Mouse (Mus musculus) ES-E14 (cell line): ENCODE data around the gene Gpnmb. TPM values are rescaled to one million over a fixed set of nuclear protein-coding genes. Genes with fewer than 3 reads are reported as not detected.

Source experiments
- DNase-seq: peaks from one replicate; pipeline ENCODE4 v3.0.0-alpha.2; 2013; ENCODE audit warnings: low read depth, low spot score
- H3K27ac ChIP-seq: 2 replicates; pipeline ENCODE4 v1.5.1; 2012; ENCODE audit warnings: low read depth, mild to moderate bottlenecking, low read length, moderate library complexity, mixed read lengths; ENCODE audit not compliant: poor library complexity, insufficient read depth, severe bottlenecking
- H3K36me3 ChIP-seq: 2 replicates; pipeline ENCODE4 v1.6.1; 2012; ENCODE audit warnings: mild to moderate bottlenecking, low read length, moderate library complexity, mixed read lengths; ENCODE audit not compliant: control insufficient read depth, poor library complexity, insufficient read depth, severe bottlenecking
- H3K4me1 ChIP-seq, 2 experiments: fragments of 150-350 bp in 1 of 2; sonication (generic) in 1 of 2; 2 replicates each; pipeline ENCODE4 v1.6.1; 2012; ENCODE audit warnings: low read length in 2 of 2, mild to moderate bottlenecking in 1 of 2, mixed read lengths in 1 of 2; ENCODE audit not compliant: control insufficient read depth in 2 of 2, insufficient read depth in 2 of 2, poor library complexity in 1 of 2
- H3K4me3 ChIP-seq, 2 experiments: fragments of 150-350 bp in 1 of 2; sonication (generic) in 1 of 2; 2 replicates each; pipeline ENCODE4 v1.5.1; 2012; ENCODE audit warnings: low read length in 2 of 2, low read depth in 1 of 2, mild to moderate bottlenecking in 1 of 2, mixed read lengths in 1 of 2; ENCODE audit not compliant: insufficient read depth in 1 of 2, poor library complexity in 1 of 2, severe bottlenecking in 1 of 2
- H3K9ac ChIP-seq: 2 replicates; pipeline ENCODE4 v1.6.1; 2012; ENCODE audit warnings: low read depth, mild to moderate bottlenecking, low read length, mixed read lengths; ENCODE audit not compliant: poor library complexity, insufficient read depth, severe bottlenecking
- H3K9me3 ChIP-seq: fragments of 150-350 bp; sonication (generic); 2 replicates; pipeline ENCODE4 v1.6.1; 2012; ENCODE audit warnings: low read depth, mild to moderate bottlenecking, low read length; ENCODE audit not compliant: control insufficient read depth, insufficient read depth
- CHD2 ChIP-seq: IDR thresholded peaks from 2 replicates; pipeline ENCODE4 v1.6.1; 2014; ENCODE audit warnings: mild to moderate bottlenecking, low read depth, low read length, inconsistent platforms
- HCFC1 ChIP-seq: IDR thresholded peaks from 2 replicates; pipeline ENCODE4 v1.6.1; 2012; ENCODE audit warnings: low read length, inconsistent platforms, borderline replicate concordance; ENCODE audit not compliant: insufficient read depth
- MAFK ChIP-seq: IDR thresholded peaks from 2 replicates; pipeline ENCODE4 v1.6.1; 2014; ENCODE audit warnings: mild to moderate bottlenecking, low read depth, low read length, inconsistent platforms; ENCODE audit not compliant: insufficient read depth
- ZC3H11A ChIP-seq: IDR thresholded peaks from 2 replicates; pipeline ENCODE4 v1.6.1; 2012; ENCODE audit warnings: low read depth, mild to moderate bottlenecking, inconsistent platforms, low read length, borderline replicate concordance
- ZNF384 ChIP-seq: IDR thresholded peaks from 2 replicates; pipeline ENCODE4 v1.6.1; 2012; ENCODE audit warnings: low read depth, low read length, inconsistent platforms
- in situ Hi-C, 2 experiments: fragments of 600-800 bp; cut with MboI; formaldehyde crosslinking; loops; one replicate each; pipeline ENCODE4 v1.15.1; 2025; ENCODE audit warnings: low sequenced_read_pairs in 2 of 2, inconsistent platforms in 1 of 2; ENCODE audit not compliant: unreplicated experiment in 2 of 2
- total RNA-seq: library from RNA; depleted of rRNA; stranded (reverse); fragments of 300-350 nt; gene quantifications from 2 replicates; pipeline ENCODE4 v1.2.3, GENCODE M21; 2012

Gene Gpnmb
- total RNA-seq, 1 experiment, result 0.89 TPM

DNA sequence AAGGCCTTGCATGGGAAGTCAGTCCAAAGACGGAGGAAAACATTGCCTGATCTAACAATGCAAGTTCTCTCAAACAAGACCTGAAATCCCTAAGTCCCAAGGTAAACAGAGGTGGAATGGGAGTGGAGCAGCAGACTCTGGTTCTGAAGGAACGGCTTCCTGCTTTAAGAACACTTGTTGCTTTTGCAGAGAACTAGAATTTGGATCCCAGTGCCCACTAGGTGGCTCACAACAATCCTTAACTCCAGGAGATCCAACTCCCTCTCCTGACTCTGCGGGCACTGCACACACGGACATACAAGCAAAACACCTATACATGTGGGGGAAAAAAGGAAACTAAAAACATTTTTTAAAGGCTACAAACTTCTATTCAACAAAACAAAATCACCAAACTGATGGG lies 33.0 kb upstream of the Gpnmb start:
- no peak for DNase-seq
- Histone ChIP-seq H3K9me3 (no peaks in the 10 kb centered on the region), H3K27ac (no peak overlapping the region), H3K9ac (no peak overlapping the region), H3K4me3 (no peak overlapping the region), H3K4me1 (peaks cover 0 to under 1% of the 10 kb centered on the region in 2 experiments; a peak in 1 of 4 replicates), H3K36me3 (no peaks in the 10 kb centered on the region)
- in situ Hi-C loops, result no loop called here
- no peak for TF ChIP-seq ZNF384
- TF ChIP-seq CHD2, result no peak
- TF ChIP-seq ZC3H11A, result no peak
- TF ChIP-seq MAFK, result no peak
- no peak for TF ChIP-seq HCFC1

DNA sequence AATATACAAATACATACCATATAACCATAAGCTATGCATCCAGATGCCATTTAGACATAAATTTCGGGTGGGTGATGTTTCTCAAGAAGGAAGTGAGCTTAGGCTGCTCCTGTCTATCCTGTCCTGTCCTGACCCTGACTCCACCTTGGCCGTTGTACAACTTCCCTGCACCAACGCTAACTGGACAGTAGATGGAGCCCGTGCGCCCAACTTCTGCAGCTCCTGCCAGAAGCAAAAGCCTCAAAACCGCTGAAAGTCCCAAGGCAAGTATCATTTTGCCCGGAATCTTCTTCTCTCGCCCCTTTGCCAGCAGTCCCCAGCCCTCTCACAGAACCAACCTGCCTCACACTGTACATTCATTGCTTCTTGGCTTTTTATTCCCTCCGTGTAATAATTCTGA lies 28.4 kb upstream of the Gpnmb start:
- Histone ChIP-seq H3K9ac (no peak overlapping the region), H3K36me3 (no peaks in the 10 kb centered on the region)

DNA sequence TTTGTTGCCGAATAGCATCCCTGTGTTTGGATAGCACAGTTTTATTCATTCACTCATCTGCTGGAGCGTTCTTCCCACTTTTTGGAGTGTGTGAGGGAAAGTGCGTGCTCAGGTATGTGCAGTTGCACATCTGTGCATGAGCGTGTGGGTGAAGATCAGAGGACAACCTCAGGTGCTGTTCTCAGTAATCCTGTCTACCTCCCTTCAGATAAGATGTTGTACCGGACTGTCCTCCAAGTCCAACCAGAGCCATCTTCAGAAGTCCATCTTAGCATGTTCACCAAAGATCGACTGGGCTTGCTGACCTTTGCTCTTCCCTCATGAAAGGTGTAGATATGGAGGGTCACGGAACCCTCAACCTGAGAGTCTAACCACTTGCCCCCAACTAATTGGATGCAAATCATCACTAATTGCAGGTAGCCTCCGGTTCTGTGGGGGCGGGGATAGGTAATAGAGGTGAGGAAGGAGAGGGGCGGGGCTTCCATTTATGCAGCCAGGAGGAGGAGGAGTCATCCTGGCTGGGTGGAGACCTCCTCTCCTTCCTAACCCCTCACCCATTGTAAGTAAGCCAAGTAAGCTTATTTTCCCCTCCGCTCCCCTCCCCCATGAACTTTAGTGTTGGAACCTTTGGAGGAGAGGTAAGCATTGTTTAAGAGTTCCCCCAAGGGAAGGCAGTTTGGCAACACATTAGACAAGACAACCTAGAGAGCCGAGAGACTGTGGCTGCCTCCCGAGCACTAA lies 27.8 kb upstream of the Gpnmb start:
- H3K27ac ChIP-seq, result no peak overlapping the region; the same call in 1 of the 2 replicates
- TF ChIP-seq ZNF384, result no peak
- TF ChIP-seq HCFC1, result no peak
- no peak for TF ChIP-seq CHD2
- no peak for TF ChIP-seq ZC3H11A
- TF ChIP-seq MAFK, result no peak
- peak; percentile 63 for DNase-seq
- H3K36me3 ChIP-seq, result no peaks in the 10 kb centered on the region
- H3K9me3 ChIP-seq, result no peaks in the 10 kb centered on the region
- in situ Hi-C loops, result no loop called here
- H3K9ac ChIP-seq, result no peak overlapping the region
- peaks cover 0 to 6% of the 10 kb centered on the region in 2 experiments; a peak in 1 of 4 replicates for H3K4me1 ChIP-seq
- peak overlapping the region; percentile 26 to 71 for H3K4me3 ChIP-seq

More for the DNA sequence above, 28.4 kb upstream of the Gpnmb start:
- H3K4me1 ChIP-seq, result peaks cover 0 to 6% of the 10 kb centered on the region in 2 experiments; a peak in 1 of 4 replicates
- no peak overlapping the region for H3K27ac ChIP-seq
- peak; percentile 79 for DNase-seq
- in situ Hi-C loops, result no loop called here
- H3K9me3 ChIP-seq, result no peaks in the 10 kb centered on the region
- peak overlapping the region; percentile 26 to 71; a peak in 3 of 4 replicates for H3K4me3 ChIP-seq
- 0 out of 2 replicates have a peak, but pooled peaks have one; percentile 40 for TF ChIP-seq ZC3H11A
- no peak for TF ChIP-seq CHD2
- no peak for TF ChIP-seq ZNF384
- TF ChIP-seq MAFK, result no peak

- Histone ChIP-seq H3K4me1 (peaks cover 0 to 6% of the 10 kb centered on the region in 2 experiments; a peak in 1 of 4 replicates), H3K4me3 (peak overlapping the region; percentile 26 to 71; a peak in 2 of 4 replicates), H3K36me3 (no peaks in the 10 kb centered on the region), H3K9ac (no peak overlapping the region), H3K27ac (no peak overlapping the region; the same call in 1 of the 2 replicates), H3K9me3 (no peaks in the 10 kb centered on the region)
- DNase-seq, result no peak
- TF ChIP-seq ZC3H11A (no peak), MAFK (no peak), ZNF384 (no peak)
- in situ Hi-C loops, result no loop called here
These were observed 27.2 kb upstream of the Gpnmb start for GRCm38 (mm10) chr6:49009161-49009555.
